Mouse (Mus musculus) kidney, adult 18-20 months (tissue): ENCODE results near the gene Nat8f1.
A peak's percentile ranks its signal among the peaks of the same experiment; 100 is the strongest.
"Not testable (repeated sequence)": the region's sequence is repeated elsewhere in the genome, so short reads cannot be mapped to it uniquely, and the experiment has no call there.

Experiments
- DNase-seq: peaks from one replicate; pipeline ENCODE4 v3.0.0; 2021

Gene Nat8f1

GRCm38 (mm10) chr6:85904642-85905061 is 10.8 kb downstream of the Nat8f1 start, which contains the start of gene Nat8f4:
Nat8f4 (minus strand) TSS chr6:85904884.
- peak; percentile 91 for DNase-seq

DNA sequence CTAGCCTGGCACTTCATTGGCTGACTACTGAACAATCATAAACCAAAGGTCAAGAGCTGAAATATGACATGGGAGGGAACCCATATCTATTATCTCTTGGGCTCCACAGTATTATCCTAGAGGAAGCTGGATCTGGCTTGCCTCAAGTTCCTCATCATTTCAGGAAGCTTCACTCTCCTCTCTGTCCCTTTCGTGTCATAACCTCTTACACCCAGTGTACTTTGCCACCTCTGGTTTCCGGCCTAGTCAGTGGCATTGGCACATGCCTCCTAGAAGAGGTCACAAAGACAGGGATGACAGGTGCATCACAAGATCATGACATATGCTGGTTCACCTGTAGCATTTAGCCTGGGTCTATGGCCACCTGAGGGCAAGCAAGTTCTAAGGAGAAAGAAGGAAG is 13.2 kb downstream of the Nat8f1 start:
- DNase-seq = no peak

- DNase-seq = not testable (repeated sequence)
These were observed 16.7 kb downstream of the Nat8f1 start for GRCm38 (mm10) chr6:85898596-85899475.

- DNase-seq = peak; percentile 58
These were observed 20.3 kb downstream of the Nat8f1 start for GRCm38 (mm10) chr6:85895061-85895648.

- no peak for DNase-seq
These were observed 26.5 kb downstream of the Nat8f1 start for GRCm38 (mm10) chr6:85888961-85889360.

DNA sequence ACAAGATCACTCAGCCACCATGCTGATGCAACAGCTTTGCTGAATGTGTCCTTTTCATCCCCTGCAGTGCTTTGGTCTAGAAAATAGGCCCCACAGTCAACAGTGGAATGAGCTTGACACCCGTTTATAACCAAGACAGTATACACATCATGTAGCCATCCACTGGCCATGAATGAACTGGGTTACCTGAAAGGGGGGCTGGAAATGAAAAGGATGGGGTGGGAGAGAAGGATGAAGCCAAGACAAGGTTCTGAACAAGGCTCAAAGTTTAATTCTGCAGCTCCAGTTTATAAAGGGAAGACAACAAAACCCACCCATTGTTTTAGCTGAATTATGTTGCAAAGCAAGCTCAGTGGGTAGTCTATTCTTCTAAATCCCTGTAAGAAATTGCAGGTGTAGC is 31.2 kb downstream of the Nat8f1 start:
- DNase-seq = no peak

- not testable (repeated sequence) for DNase-seq
These were observed 32.2 kb downstream of the Nat8f1 start for GRCm38 (mm10) chr6:85883246-85883645.

DNA sequence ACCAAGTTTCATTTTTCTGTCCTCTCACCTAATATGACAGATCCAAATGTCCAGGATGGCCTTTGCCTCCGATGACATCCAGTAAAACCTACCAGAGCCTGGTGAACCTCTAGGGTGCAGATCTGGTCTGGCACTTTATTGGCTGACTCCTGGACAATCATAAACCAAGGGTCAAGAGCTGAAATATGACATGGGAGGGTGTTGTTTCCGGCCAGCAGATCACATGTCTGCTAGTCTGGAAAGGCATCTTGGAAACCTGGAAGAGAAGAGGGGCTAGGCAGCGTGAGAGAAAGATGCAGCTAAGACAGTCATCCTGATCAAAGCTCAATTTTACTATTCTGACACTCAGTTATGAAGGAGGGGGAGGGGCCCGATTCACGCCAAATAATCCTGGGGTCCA is 46.5 kb downstream of the Nat8f1 start, which contains the start of gene Nat8f2:
Nat8f2 (minus strand) TSS at position 153 of the 400 bp plus-strand sequence.
- DNase-seq = peak; percentile 60

GRCm38 (mm10) chr6:85867726-85868690 is 47.5 kb downstream of the Nat8f1 start:
- peak; percentile 26 for DNase-seq

- DNase-seq = not testable (repeated sequence)
These were observed 48.5 kb downstream of the Nat8f1 start for GRCm38 (mm10) chr6:85866995-85867394.

- not testable (repeated sequence) for DNase-seq
These were observed 49.3 kb downstream of the Nat8f1 start for GRCm38 (mm10) chr6:85866166-85866565.

GRCm38 (mm10) chr6:85864900-85865639 is 50.4 kb downstream of the Nat8f1 start:
- DNase-seq = peak; percentile 54

- no peak for DNase-seq
These were observed 51.6 kb downstream of the Nat8f1 start for GRCm38 (mm10) chr6:85863840-85864239.

- no peak for DNase-seq
These were observed 52.4 kb downstream of the Nat8f1 start for GRCm38 (mm10) chr6:85863136-85863535.

GRCm38 (mm10) chr6:85862565-85862964 is 52.9 kb downstream of the Nat8f1 start:
- DNase-seq = peak; percentile 28

- no peak for DNase-seq
These were observed 54.2 kb downstream of the Nat8f1 start for GRCm38 (mm10) chr6:85861247-85861646.
